Mouse (Mus musculus): ENCODE data around the gene Bpnt1. TPM values are rescaled to one million over a fixed set of nuclear protein-coding genes. Genes with fewer than 3 reads are reported as not detected.

The Bpnt1 gene
- polyA plus RNA-seq, 1 experiment from 2014 or later = 64.0 TPM

DNA sequence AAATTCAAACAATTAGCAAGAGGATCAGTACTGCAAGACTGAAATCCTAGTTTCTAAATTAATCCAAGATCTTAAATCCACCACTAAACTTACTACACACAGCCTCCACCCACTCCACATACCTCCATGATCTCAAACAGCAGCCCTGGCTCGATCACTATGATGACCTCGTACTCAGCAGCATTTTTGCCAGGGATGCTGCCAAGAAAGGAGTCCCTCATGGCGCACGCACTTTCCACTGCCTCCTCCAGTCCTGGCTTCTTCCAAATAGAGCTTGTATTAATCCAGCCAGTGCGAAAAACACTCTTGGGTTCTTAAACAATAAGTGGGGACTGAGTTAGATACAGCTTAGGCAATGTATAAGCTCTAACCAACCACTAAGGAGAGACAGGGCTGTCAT, 42.7 kb upstream of the Bpnt1 start:
- no peak overlapping the region for H3K4me2 ChIP-seq (replicated peaks; ENCODE audit: low read depth)
- DNase-seq (ENCODE audit: low spot score) (no peak), ATAC-seq (ENCODE audit: low FRiP score, low TSS enrichment) (no peak; the same call in 1 of the 2 replicates)
- no peaks in the 10 kb centered on the region for H3K4me1 ChIP-seq (replicated peaks; ENCODE audit: control insufficient read depth, insufficient read depth)
- no peak overlapping the region for H3K9ac ChIP-seq (ENCODE audit: low read length)
- no peak overlapping the region for H3K4me3 ChIP-seq (ENCODE audit: low read depth, low read length)
- H3K27ac ChIP-seq (replicated peaks) = no peak overlapping the region; the same call in 1 of the 2 replicates
- WGBS = 52% methylated on average over 5 of the region's 5 CpGs
- peaks cover 20% of the 10 kb centered on the region for H3K36me3 ChIP-seq (ENCODE audit: control insufficient read depth, insufficient read depth, low read length)
- TF ChIP-seq EP300 (optimal IDR thresholded peaks at IDR 0.05) (no peak), CTCF (IDR thresholded peaks at IDR 0.05; ENCODE audit: low read depth) (no peak)
- H3K27me3 ChIP-seq (ENCODE audit: control insufficient read depth, insufficient read depth, low read length) = no peaks in the 10 kb centered on the region
- H3K9me3 ChIP-seq (ENCODE audit: control insufficient read depth, low read length) = no peaks in the 10 kb centered on the region

DNA sequence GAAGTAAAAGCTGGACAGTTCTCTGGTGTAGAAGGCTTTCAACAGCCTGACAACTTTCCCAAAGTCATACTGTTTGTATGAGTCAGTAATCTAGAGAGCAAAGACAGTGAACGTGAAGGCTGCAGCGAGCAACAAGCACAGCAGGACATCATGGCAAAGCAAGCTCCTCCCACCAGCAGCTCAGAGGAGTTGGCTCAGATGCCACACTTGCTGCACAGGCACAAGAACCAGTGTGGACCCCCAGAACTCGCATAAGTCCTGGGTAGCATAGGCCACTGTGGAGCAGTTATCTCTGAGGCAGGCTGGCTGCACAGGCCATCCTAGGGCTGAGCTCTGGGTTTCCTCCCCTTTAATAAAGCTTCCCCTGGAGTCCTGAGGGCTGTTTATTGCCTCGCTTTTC, 40.6 kb upstream of the Bpnt1 start:
- no peaks in the 10 kb centered on the region for H3K9me3 ChIP-seq (ENCODE audit: control insufficient read depth, low read length)
- no peak overlapping the region for H3K9ac ChIP-seq (ENCODE audit: low read length)
- 84% methylated on average over 4 of the region's 4 CpGs for WGBS
- no peak for TF ChIP-seq EP300 (optimal IDR thresholded peaks at IDR 0.05)
- TF ChIP-seq CTCF (IDR thresholded peaks at IDR 0.05; ENCODE audit: low read depth) = no peak
- no peak overlapping the region for H3K27ac ChIP-seq (replicated peaks)
- no peak overlapping the region for H3K4me3 ChIP-seq (ENCODE audit: low read depth, low read length)
- H3K27me3 ChIP-seq (ENCODE audit: control insufficient read depth, insufficient read depth, low read length) = no peaks in the 10 kb centered on the region
- H3K4me2 ChIP-seq (replicated peaks; ENCODE audit: low read depth) = no peak overlapping the region
- ATAC-seq (ENCODE audit: low FRiP score, low TSS enrichment) = no peak
- H3K4me1 ChIP-seq (replicated peaks; ENCODE audit: control insufficient read depth, insufficient read depth) = no peaks in the 10 kb centered on the region
- peaks cover 29% of the 10 kb centered on the region for H3K36me3 ChIP-seq (ENCODE audit: control insufficient read depth, insufficient read depth, low read length)
- DNase-seq (ENCODE audit: low spot score) = no peak

DNA sequence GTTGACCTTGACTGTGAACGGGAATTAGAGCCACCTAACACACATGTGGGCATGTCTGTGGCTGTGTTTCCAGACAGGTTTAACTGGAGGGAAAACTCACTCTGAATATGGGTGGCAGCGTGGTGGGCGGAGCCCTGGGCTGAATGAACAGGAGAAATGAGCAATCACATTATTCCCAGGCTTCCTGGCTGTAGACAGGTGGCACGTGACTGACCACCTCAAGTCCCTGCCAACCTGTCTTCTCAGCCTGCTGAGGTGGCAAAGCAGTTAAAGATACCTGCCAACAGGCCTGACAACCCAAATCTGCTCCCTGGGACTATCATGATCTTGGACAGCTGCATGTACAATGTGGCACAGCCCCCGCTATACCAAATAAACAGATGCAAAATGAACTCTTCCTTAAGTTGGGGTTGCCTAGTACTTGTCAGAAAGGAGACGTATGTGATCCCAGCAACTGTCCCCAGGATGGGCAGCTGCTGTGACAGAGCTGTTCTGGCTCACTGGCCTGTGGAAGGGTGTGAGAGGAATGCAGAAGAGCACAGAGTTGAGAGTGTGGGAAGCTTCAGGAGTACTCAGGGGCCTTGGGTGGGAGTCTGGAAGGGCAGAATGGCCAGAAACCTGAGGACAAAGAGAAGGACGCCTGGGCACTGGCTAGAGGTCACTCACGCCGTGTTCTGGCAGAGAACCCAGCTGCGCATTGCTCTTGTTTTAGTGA, 39.1 kb upstream of the Bpnt1 start:
- Histone ChIP-seq H3K9me3 (ENCODE audit: control insufficient read depth, low read length) (no peaks in the 10 kb centered on the region), H3K27me3 (ENCODE audit: control insufficient read depth, insufficient read depth, low read length) (no peaks in the 10 kb centered on the region), H3K36me3 (ENCODE audit: control insufficient read depth, insufficient read depth, low read length) (peaks cover 29% of the 10 kb centered on the region), H3K27ac (replicated peaks) (no peak overlapping the region), H3K4me3 (ENCODE audit: low read depth, low read length) (no peak overlapping the region), H3K9ac (ENCODE audit: low read length) (no peak overlapping the region), H3K4me2 (replicated peaks; ENCODE audit: low read depth) (no peak overlapping the region), H3K4me1 (replicated peaks; ENCODE audit: control insufficient read depth, insufficient read depth) (no peaks in the 10 kb centered on the region)
- DNase-seq (ENCODE audit: low spot score) (no peak), ATAC-seq (ENCODE audit: low FRiP score, low TSS enrichment) (peak; percentile 38; the same call in 1 of the 2 replicates)
- TF ChIP-seq CTCF (IDR thresholded peaks at IDR 0.05; ENCODE audit: low read depth) = no peak
- TF ChIP-seq EP300 (optimal IDR thresholded peaks at IDR 0.05) = no peak
- WGBS = 89% methylated on average over 10 of the region's 10 CpGs

DNA sequence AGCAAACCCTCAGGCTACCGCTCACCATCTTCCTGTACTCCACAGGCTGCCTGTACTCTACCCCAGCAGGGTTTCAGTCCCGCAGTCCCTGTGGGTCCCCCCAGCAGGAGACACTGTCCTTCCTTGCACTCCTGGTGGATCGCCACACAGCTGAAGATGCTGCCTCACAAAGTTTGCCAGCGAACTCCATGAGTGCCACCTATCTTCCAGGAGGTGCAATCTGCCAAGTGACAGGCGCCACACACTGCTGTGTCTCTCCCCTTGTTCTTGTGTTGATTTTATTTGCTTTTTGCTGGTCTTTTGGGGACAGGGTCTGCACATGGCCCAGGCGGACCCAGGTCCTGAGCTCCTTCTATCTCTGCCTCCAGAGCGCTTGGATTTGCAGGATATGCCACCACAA, 35.1 kb upstream of the Bpnt1 start:
- H3K36me3 ChIP-seq (ENCODE audit: control insufficient read depth, insufficient read depth, low read length) = peaks cover 25% of the 10 kb centered on the region
- no peak for ATAC-seq (ENCODE audit: low FRiP score, low TSS enrichment)
- H3K27me3 ChIP-seq (ENCODE audit: control insufficient read depth, insufficient read depth, low read length) = no peaks in the 10 kb centered on the region
- no peak overlapping the region for H3K4me3 ChIP-seq (ENCODE audit: low read depth, low read length)
- H3K27ac ChIP-seq (replicated peaks) = no peak overlapping the region
- TF ChIP-seq CTCF (IDR thresholded peaks at IDR 0.05; ENCODE audit: low read depth) = no peak
- TF ChIP-seq EP300 (optimal IDR thresholded peaks at IDR 0.05) = no peak
- H3K9me3 ChIP-seq (ENCODE audit: control insufficient read depth, low read length) = no peaks in the 10 kb centered on the region
- no peak overlapping the region for H3K4me2 ChIP-seq (replicated peaks; ENCODE audit: low read depth)
- no peak overlapping the region for H3K9ac ChIP-seq (ENCODE audit: low read length)
- 92% methylated on average over 7 of the region's 7 CpGs for WGBS
- no peaks in the 10 kb centered on the region for H3K4me1 ChIP-seq (replicated peaks; ENCODE audit: control insufficient read depth, insufficient read depth)
- no peak for DNase-seq (ENCODE audit: low spot score)

DNA sequence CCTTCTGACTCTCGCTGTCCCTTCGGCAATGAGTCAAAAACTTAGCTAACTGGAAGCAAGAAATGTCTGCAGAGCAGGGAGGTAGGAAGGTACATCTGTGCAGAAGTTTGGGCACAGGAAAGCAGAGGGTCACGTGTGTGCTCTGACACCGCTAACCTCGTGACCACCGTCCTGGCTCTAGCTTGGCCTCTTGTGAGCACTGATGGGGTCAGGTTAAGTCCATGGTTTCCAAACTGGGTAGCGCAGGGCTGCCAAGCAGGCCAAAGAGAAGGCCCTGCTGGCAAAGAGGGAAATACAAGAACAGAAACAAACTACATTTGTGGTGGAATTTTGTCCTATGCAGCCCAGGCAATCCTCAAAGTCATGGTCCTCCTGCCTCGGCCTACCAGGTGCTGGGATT, 33.5 kb upstream of the Bpnt1 start:
- TF ChIP-seq EP300 (optimal IDR thresholded peaks at IDR 0.05) (no peak), CTCF (IDR thresholded peaks at IDR 0.05; ENCODE audit: low read depth) (no peak)
- no peak for ATAC-seq (ENCODE audit: low FRiP score, low TSS enrichment)
- Histone ChIP-seq H3K4me2 (replicated peaks; ENCODE audit: low read depth) (no peak overlapping the region), H3K27me3 (ENCODE audit: control insufficient read depth, insufficient read depth, low read length) (no peaks in the 10 kb centered on the region), H3K4me3 (ENCODE audit: low read depth, low read length) (no peak overlapping the region), H3K9ac (ENCODE audit: low read length) (no peak overlapping the region), H3K36me3 (ENCODE audit: control insufficient read depth, insufficient read depth, low read length) (peaks cover 21% of the 10 kb centered on the region), H3K27ac (replicated peaks) (no peak overlapping the region), H3K9me3 (ENCODE audit: control insufficient read depth, low read length) (no peaks in the 10 kb centered on the region), H3K4me1 (replicated peaks; ENCODE audit: control insufficient read depth, insufficient read depth) (no peaks in the 10 kb centered on the region)
- WGBS = 95% methylated on average over 8 of the region's 8 CpGs
- DNase-seq (ENCODE audit: low spot score) = no peak

DNA sequence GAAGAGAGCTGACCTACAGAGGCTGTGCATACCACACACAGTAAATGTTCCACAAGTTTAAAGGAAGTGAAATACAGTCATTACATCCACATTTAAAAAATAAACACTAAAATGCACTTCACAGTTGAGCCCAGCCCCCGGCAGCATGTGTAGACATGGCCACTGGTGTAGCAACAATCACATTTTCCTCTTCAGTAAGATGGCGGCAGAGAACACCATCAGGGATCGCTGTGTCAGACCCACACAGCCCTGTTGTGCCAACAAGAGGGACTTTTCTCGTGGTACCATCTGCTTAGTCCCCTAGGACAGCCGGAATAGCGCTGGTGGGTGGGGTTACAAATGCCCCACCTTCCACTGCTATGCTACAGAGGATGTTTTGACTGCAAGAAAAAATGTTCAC, 29.1 kb upstream of the Bpnt1 start:
- Histone ChIP-seq H3K4me2 (replicated peaks; ENCODE audit: low read depth) (no peak overlapping the region), H3K9ac (ENCODE audit: low read length) (no peak overlapping the region), H3K9me3 (ENCODE audit: control insufficient read depth, low read length) (no peaks in the 10 kb centered on the region), H3K4me3 (ENCODE audit: low read depth, low read length) (no peak overlapping the region), H3K27ac (replicated peaks) (no peak overlapping the region), H3K27me3 (ENCODE audit: control insufficient read depth, insufficient read depth, low read length) (no peaks in the 10 kb centered on the region), H3K36me3 (ENCODE audit: control insufficient read depth, insufficient read depth, low read length) (peaks cover 3% of the 10 kb centered on the region), H3K4me1 (replicated peaks; ENCODE audit: control insufficient read depth, insufficient read depth) (no peaks in the 10 kb centered on the region)
- no peak for DNase-seq (ENCODE audit: low spot score)
- no peak for ATAC-seq (ENCODE audit: low FRiP score, low TSS enrichment)
- WGBS = 89% methylated on average over 6 of the region's 6 CpGs
- TF ChIP-seq EP300 (optimal IDR thresholded peaks at IDR 0.05) (no peak), CTCF (IDR thresholded peaks at IDR 0.05; ENCODE audit: low read depth) (no peak)
